Mouse (Mus musculus) erythroblast, adult 5-6 weeks (primary cell): ENCODE results near the gene Olfr975. TPM values are rescaled to one million over a fixed set of nuclear protein-coding genes. Genes with fewer than 3 reads are reported as not detected.
"Not testable (repeated sequence)": the region's sequence is repeated elsewhere in the genome, so short reads cannot be mapped to it uniquely, and the experiment has no call there.

Experiments
- ATAC-seq: replicated peaks from 2 replicates; pipeline ENCODE4 v1.8.0; 2016; ENCODE audit warnings: moderate number of reproducible peaks, mild to moderate bottlenecking, moderate TSS enrichment, inconsistent platforms; ENCODE audit not compliant: poor library complexity, low FRiP score, severe bottlenecking
- total RNA-seq, 2 experiments: library from RNA; stranded (forward) in 1 of 2; stranded (reverse) in 1 of 2; fragments of 150-400 nt in 1 of 2; fragments of 200-764, 138-1000 nt in 1 of 2; gene quantifications; 2 replicates each; pipeline versions ENCODE4 v1.2.3 to v1.2.4; 2015 to 2017; ENCODE audit warnings: low replicate concordance in 2 of 2

Olfr975 gene
- total RNA-seq (2015; ENCODE audit: low replicate concordance) (not detected in 2 replicates), total RNA-seq (2017; ENCODE audit: low replicate concordance) (0.09 TPM in 1 of 2 replicates, not detected in the other)

- no peak for ATAC-seq
Measured at GRCm38 (mm10) chr9:39951946-39952345, at the start of gene Olfr975. TSS of gene Olfr975 (minus strand) at chr9:39952046.

- ATAC-seq: no peak
Measured at GRCm38 (mm10) chr9:39991813-39992212, 40.0 kb upstream of the Olfr975 start, which contains the start of gene Olfr978. TSS of gene Olfr978 (plus strand) at chr9:39992113.

- not testable (repeated sequence) for ATAC-seq
Measured at GRCm38 (mm10) chr9:39976581-39977145, 24.8 kb upstream of the Olfr975 start.

- ATAC-seq: not testable (repeated sequence)
Measured at GRCm38 (mm10) chr9:39961033-39961432, 9.2 kb upstream of the Olfr975 start, which contains the start of gene Olfr976. TSS of gene Olfr976 (minus strand) at chr9:39961133.

GRCm38 (mm10) chr9:39937201-39937600 is 14.6 kb downstream of the Olfr975 start, which contains the start of gene Olfr974:
TSS of gene Olfr974 (plus strand) at chr9:39937501.
- ATAC-seq: no peak

GRCm38 (mm10) chr9:39928837-39929236 is 23.0 kb downstream of the Olfr975 start:
- not testable (repeated sequence) for ATAC-seq

- not testable (repeated sequence) for ATAC-seq
Measured at GRCm38 (mm10) chr9:39927975-39928836, 23.6 kb downstream of the Olfr975 start.

GRCm38 (mm10) chr9:39909939-39910338 is 41.9 kb downstream of the Olfr975 start:
- no peak for ATAC-seq

GRCm38 (mm10) chr9:39907036-39907435 is 44.8 kb downstream of the Olfr975 start, which contains the start of gene Olfr229:
TSS of gene Olfr229 (plus strand) at chr9:39907336.
- no peak for ATAC-seq

GRCm38 (mm10) chr9:39905106-39905505 is 46.7 kb downstream of the Olfr975 start:
- ATAC-seq: no peak

Other genes with a start within 250 kb of the Olfr975 start
- gene Olfr149, start 244.9 kb downstream of the Olfr975 start, total RNA-seq (2015; ENCODE audit: low replicate concordance): not detected in 2 replicates
- not detected in 2 replicates for gene Olfr149, start 244.9 kb downstream of the Olfr975 start, total RNA-seq (2017; ENCODE audit: low replicate concordance)
- not detected in 2 replicates for gene Olfr965, start 240.7 kb downstream of the Olfr975 start, total RNA-seq (2015; ENCODE audit: low replicate concordance)
- 1.2 TPM in 1 of 2 replicates, not detected in the other for gene Olfr965, start 240.7 kb downstream of the Olfr975 start, total RNA-seq (2017; ENCODE audit: low replicate concordance)
- not detected in 2 replicates for gene Olfr150, start 221.1 kb downstream of the Olfr975 start, total RNA-seq (2015; ENCODE audit: low replicate concordance)
- not detected in 2 replicates for gene Olfr150, start 221.1 kb downstream of the Olfr975 start, total RNA-seq (2017; ENCODE audit: low replicate concordance)
- not detected in 2 replicates for gene Olfr967, start 205.8 kb downstream of the Olfr975 start, total RNA-seq (2015; ENCODE audit: low replicate concordance)
- gene Olfr967, start 205.8 kb downstream of the Olfr975 start, total RNA-seq (2017; ENCODE audit: low replicate concordance): not detected in 2 replicates
- gene Olfr968, start 168.8 kb downstream of the Olfr975 start, total RNA-seq (2015; ENCODE audit: low replicate concordance): not detected in 2 replicates
- gene Olfr968, start 168.8 kb downstream of the Olfr975 start, total RNA-seq (2017; ENCODE audit: low replicate concordance): not detected in 2 replicates
- gene Olfr969, start 161.1 kb downstream of the Olfr975 start, total RNA-seq (2015; ENCODE audit: low replicate concordance): not detected in 2 replicates
- not detected in 2 replicates for gene Olfr969, start 161.1 kb downstream of the Olfr975 start, total RNA-seq (2017; ENCODE audit: low replicate concordance)
- not detected in 2 replicates for gene Olfr970, start 143.2 kb downstream of the Olfr975 start, total RNA-seq (2015; ENCODE audit: low replicate concordance)
- gene Olfr970, start 143.2 kb downstream of the Olfr975 start, total RNA-seq (2017; ENCODE audit: low replicate concordance): not detected in 2 replicates
- gene Olfr971, start 115.2 kb downstream of the Olfr975 start, total RNA-seq (2015; ENCODE audit: low replicate concordance): not detected in 2 replicates
- gene Olfr971, start 115.2 kb downstream of the Olfr975 start, total RNA-seq (2017; ENCODE audit: low replicate concordance): 1.1 TPM in 1 of 2 replicates, not detected in the other
- gene Olfr972, start 85.6 kb downstream of the Olfr975 start, total RNA-seq (2015; ENCODE audit: low replicate concordance): not detected in 2 replicates
- gene Olfr972, start 85.6 kb downstream of the Olfr975 start, total RNA-seq (2017; ENCODE audit: low replicate concordance): not detected in 2 replicates
- gene Olfr229, start 44.7 kb downstream of the Olfr975 start, total RNA-seq (2015; ENCODE audit: low replicate concordance): not detected in 2 replicates
- gene Olfr229, start 44.7 kb downstream of the Olfr975 start, total RNA-seq (2017; ENCODE audit: low replicate concordance): not detected in 2 replicates
- gene Olfr974, start 14.5 kb downstream of the Olfr975 start, total RNA-seq (2015; ENCODE audit: low replicate concordance): not detected in 2 replicates
- gene Olfr974, start 14.5 kb downstream of the Olfr975 start, total RNA-seq (2017; ENCODE audit: low replicate concordance): not detected in 2 replicates
- not detected in 2 replicates for gene Olfr976, start 9.1 kb upstream of the Olfr975 start, total RNA-seq (2015; ENCODE audit: low replicate concordance)
- gene Olfr976, start 9.1 kb upstream of the Olfr975 start, total RNA-seq (2017; ENCODE audit: low replicate concordance): not detected in 2 replicates
- not detected in 2 replicates for gene Olfr978, start 40.1 kb upstream of the Olfr975 start, total RNA-seq (2015; ENCODE audit: low replicate concordance)
- not detected in 2 replicates for gene Olfr978, start 40.1 kb upstream of the Olfr975 start, total RNA-seq (2017; ENCODE audit: low replicate concordance)
- not detected in 2 replicates for gene Olfr979, start 51.4 kb upstream of the Olfr975 start, total RNA-seq (2015; ENCODE audit: low replicate concordance)
- 0.17 TPM in 1 of 2 replicates, not detected in the other for gene Olfr979, start 51.4 kb upstream of the Olfr975 start, total RNA-seq (2017; ENCODE audit: low replicate concordance)
- not detected in 2 replicates for gene Olfr980, start 57.5 kb upstream of the Olfr975 start, total RNA-seq (2015; ENCODE audit: low replicate concordance)
- not detected in 2 replicates for gene Olfr980, start 57.5 kb upstream of the Olfr975 start, total RNA-seq (2017; ENCODE audit: low replicate concordance)
- not detected in 2 replicates for gene Olfr981, start 69.4 kb upstream of the Olfr975 start, total RNA-seq (2015; ENCODE audit: low replicate concordance)
- 0.26 TPM in 1 of 2 replicates, not detected in the other for gene Olfr981, start 69.4 kb upstream of the Olfr975 start, total RNA-seq (2017; ENCODE audit: low replicate concordance)
- not detected in 2 replicates for gene Olfr982, start 121.8 kb upstream of the Olfr975 start, total RNA-seq (2015; ENCODE audit: low replicate concordance)
- gene Olfr982, start 121.8 kb upstream of the Olfr975 start, total RNA-seq (2017; ENCODE audit: low replicate concordance): not detected in 2 replicates
- not detected in 2 replicates for gene Olfr983, start 141.5 kb upstream of the Olfr975 start, total RNA-seq (2015; ENCODE audit: low replicate concordance)
- not detected in 2 replicates for gene Olfr983, start 141.5 kb upstream of the Olfr975 start, total RNA-seq (2017; ENCODE audit: low replicate concordance)
- gene Olfr984, start 162.2 kb upstream of the Olfr975 start, total RNA-seq (2015; ENCODE audit: low replicate concordance): not detected in 2 replicates
- not detected in 2 replicates for gene Olfr984, start 162.2 kb upstream of the Olfr975 start, total RNA-seq (2017; ENCODE audit: low replicate concordance)
- gene Olfr985, start 178.1 kb upstream of the Olfr975 start, total RNA-seq (2015; ENCODE audit: low replicate concordance): not detected in 2 replicates
- gene Olfr985, start 178.1 kb upstream of the Olfr975 start, total RNA-seq (2017; ENCODE audit: low replicate concordance): not detected in 2 replicates
- 0.58 TPM in 1 of 2 replicates, not detected in the other for gene Tmem225, start 196.1 kb upstream of the Olfr975 start, total RNA-seq (2015; ENCODE audit: low replicate concordance)
- not detected in 2 replicates for gene Tmem225, start 196.1 kb upstream of the Olfr975 start, total RNA-seq (2017; ENCODE audit: low replicate concordance)
- gene Olfr986, start 228.9 kb upstream of the Olfr975 start, total RNA-seq (2015; ENCODE audit: low replicate concordance): 0.19 TPM in 1 of 2 replicates, not detected in the other
- gene Olfr986, start 228.9 kb upstream of the Olfr975 start, total RNA-seq (2017; ENCODE audit: low replicate concordance): not detected in 2 replicates
- gene Zfp202, start 240.3 kb upstream of the Olfr975 start, total RNA-seq (2015; ENCODE audit: low replicate concordance): not detected in 2 replicates
- gene Zfp202, start 240.3 kb upstream of the Olfr975 start, total RNA-seq (2017; ENCODE audit: low replicate concordance): 0.42 TPM in 1 of 2 replicates, not detected in the other